Mouse (Mus musculus) adrenal gland, postnatal 36 days (tissue): Measurements from ENCODE around the gene Zmynd10. TPM values are rescaled to one million over a fixed set of nuclear protein-coding genes. Genes with fewer than 3 reads are reported as not detected.

Source experiments
- DNase-seq, 2 experiments: peaks; one replicate each; pipeline ENCODE4 v3.0.0; 2021; ENCODE audit warnings: mixed read lengths in 1 of 2
- total RNA-seq, 2 experiments: library from RNA; stranded (reverse); gene quantifications; 2 replicates each; pipeline ENCODE4 v1.2.3; 2021

Gene Zmynd10
- total RNA-seq, 2 experiments from 2014 or later = 0.20 to 0.66 TPM

GRCm38 (mm10) chr9:107539940-107540339 lies 7.2 kb upstream of the Zmynd10 start:
- DNase-seq = no peak

GRCm38 (mm10) chr9:107540420-107540819 lies 6.7 kb upstream of the Zmynd10 start:
- no peak for DNase-seq

DNA sequence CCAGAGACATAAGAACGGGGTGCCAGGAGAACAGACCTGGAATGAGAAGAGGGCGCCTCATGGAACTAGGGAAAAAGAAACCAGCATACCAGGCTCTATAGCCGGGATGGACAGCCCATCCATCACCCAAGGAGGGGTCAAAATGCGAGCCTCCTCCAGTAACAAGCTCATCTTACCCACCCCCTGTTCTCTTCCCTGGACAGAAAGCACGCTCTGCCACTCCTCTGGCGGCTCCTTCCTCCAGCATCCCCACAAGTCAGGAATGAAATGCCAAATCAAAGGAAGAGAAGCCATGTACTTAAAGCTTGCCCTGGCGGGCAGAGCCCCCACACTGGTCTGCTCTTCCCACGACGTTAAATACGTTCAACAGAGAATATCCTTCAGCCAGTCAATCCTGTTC lies 6.1 kb upstream of the Zmynd10 start:
- no peak for DNase-seq

GRCm38 (mm10) chr9:107541474-107542351 lies 5.4 kb upstream of the Zmynd10 start, which contains the start of the genes Cyb561d2 and Nprl2:
Cyb561d2 (minus strand) TSS chr9:107542193.
Nprl2 (plus strand) TSS chr9:107542226.
- peak; percentile 96 for DNase-seq

DNA sequence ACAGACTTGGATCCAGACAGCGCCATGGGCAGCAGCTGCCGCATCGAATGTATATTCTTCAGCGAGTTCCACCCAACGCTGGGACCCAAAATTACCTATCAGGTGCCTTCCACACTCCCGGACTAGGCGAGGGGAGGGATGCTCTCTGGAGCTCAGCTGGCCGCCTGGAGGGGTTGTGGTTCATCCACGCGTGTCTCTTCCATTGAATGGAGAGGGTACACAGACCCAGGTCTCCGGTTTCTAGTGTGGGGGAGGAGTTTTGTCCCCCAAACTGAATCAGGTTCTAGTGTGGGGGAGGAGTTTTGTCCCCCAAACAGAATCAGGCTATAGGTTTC lies 4.8 kb upstream of the Zmynd10 start:
- no peak for DNase-seq

DNA sequence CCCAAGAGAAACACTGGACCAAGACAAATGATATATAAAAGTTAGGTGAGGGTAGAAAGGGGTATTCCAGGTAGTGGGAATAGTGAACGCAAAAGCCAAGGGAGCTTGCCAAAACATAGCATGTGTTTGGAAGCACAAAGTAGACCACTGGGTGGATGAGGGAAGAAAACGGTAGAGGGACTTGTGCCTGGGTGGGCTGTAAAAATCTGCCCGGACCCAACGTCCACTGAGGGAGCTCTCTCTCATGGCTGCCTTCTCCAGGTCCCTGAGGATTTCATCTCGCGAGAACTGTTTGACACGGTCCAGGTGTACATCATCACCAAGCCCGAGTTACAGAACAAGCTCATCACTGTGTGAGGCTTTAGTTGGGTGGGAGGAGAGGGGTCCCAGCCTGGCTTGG lies 4.4 kb upstream of the Zmynd10 start:
- no peak for DNase-seq

DNA sequence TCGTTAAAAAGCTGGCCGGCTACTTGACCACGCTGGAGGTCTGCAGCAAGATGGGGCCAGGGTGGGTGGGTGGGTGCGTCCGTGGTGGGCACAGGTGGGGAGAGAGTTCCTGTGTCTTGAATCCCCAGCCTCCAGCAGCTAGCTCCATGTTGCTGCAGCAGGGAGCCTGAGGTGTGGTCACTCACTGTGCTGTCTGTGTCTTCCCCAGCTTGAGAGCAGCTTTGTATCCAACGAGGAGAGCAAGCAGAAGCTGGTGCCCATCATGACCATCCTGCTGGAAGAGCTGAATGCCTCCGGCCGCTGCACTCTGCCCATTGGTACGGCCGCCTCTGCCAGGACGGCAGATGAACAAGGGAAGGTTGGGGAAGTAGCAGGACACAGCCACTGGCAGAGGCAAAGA lies 3.8 kb upstream of the Zmynd10 start:
- no peak for DNase-seq

DNA sequence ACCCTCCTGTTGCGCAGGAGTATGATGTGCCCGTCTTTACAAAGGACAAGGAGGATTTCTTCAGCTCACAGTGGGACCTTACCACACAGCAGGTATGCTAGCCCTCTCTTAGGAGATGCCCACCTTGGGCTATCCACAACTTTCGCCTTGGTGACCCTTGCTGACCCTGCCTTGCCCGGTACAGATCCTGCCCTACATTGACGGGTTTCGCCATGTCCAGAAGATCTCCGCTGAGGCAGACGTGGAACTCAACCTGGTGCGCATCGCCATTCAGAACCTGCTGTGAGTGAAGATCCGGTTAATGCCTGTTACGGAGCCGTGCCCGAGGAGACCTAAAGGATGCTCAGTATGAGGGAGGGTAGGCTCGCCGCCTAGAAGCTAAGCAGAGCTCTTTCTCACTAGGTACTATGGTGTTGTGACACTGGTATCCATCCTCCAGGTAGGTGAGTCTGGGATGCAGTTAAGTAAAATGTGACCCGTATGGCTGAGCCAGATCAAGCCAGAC lies 2.9 kb upstream of the Zmynd10 start:
- DNase-seq = no peak

GRCm38 (mm10) chr9:107544729-107545128 lies 2.4 kb upstream of the Zmynd10 start:
- DNase-seq = no peak

- no peak for DNase-seq
Measured at GRCm38 (mm10) chr9:107545199-107545598, 1.9 kb upstream of the Zmynd10 start.

DNA sequence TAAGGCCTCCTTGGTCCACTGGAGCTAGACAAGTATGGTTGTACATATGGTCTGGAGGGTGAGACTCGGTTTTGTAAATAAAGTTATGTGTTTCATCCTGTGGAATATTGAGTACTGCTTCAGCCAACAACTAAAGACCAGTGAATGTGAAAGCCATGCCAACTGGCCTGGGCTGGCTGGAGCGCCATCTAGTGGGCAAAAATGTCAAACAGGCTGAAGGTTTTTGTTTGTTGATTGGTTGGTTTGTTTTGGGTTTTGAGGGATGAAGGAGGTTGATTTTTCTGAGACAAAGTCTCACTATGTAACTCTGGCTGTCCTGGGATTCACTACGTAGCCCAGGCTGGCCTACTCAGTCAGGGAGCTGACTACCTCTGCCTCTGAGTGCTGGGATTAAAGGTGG lies 1.5 kb upstream of the Zmynd10 start:
- DNase-seq = peak; percentile 77 to 84

DNA sequence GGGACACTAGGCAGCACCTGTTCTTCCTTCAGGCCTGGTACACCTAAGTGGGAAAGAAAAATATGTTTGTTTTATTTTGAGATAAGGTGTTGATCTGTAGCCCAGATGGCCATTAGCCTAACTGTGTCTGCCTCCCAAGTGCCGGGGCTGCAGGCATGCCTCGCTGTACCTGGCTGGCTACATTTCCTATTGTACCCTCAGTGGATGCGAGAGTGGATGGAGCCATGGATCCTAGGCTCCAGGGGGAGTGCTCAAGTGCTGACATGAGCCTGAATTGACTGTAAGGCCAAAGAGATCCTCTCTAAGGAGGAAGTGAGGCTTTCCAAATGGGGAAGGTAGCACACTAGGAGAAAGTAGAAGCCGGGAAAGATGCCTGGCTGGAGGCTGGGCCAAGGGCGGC lies 859 bp downstream of the Zmynd10 start:
- no peak for DNase-seq

DNA sequence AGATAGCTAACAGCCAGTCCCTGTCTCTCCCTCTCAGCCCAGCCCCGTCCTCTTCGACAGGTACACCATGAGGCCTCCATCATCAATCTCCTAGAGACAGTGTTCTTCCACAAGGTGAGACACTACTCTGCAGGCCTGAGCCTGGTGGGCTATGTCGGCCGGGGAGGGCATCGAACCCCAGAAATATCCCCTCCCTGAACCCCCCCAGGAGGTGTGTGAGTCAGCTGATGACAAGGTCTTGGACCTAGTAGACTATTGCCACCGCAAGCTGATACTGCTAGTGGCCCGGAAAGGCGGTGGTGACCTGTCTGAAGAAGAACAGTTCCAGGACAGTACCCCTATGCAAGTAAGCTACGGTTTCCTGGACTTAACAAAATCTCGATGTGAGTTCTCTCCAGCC lies 1.7 kb downstream of the Zmynd10 start:
- no peak for DNase-seq

- no peak for DNase-seq
Measured at GRCm38 (mm10) chr9:107549297-107550074, 2.4 kb downstream of the Zmynd10 start.

- no peak for DNase-seq
Measured at GRCm38 (mm10) chr9:107550491-107551116, 3.5 kb downstream of the Zmynd10 start.

GRCm38 (mm10) chr9:107551117-107551889 lies 4.2 kb downstream of the Zmynd10 start, which contains the start of gene Rassf1:
Rassf1 (plus strand) TSS chr9:107551555.
- peak; percentile 85 for DNase-seq

DNA sequence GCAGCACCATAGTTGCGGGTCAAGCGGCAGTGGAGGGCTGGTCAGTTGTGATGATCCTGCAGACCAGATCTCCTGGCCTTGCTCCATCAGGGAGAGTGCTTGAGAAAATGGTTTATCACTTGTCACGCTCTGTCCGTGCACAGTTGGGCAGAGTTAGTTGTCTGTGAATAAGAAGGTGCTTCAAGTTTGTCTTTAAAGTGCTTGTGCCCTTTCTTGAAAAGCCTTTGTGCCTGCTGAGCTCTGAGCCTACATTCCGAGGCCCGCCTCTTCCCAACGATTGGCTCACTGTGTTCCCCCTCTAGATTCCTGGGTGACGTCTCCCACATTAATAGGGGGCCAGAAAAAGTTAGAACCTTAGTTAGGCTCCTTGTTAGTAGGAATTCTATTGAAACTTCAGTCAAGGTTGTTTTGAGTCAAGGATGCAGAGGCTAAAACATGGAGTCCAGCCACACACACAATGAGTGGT lies 4.8 kb downstream of the Zmynd10 start:
- DNase-seq = no peak

DNA sequence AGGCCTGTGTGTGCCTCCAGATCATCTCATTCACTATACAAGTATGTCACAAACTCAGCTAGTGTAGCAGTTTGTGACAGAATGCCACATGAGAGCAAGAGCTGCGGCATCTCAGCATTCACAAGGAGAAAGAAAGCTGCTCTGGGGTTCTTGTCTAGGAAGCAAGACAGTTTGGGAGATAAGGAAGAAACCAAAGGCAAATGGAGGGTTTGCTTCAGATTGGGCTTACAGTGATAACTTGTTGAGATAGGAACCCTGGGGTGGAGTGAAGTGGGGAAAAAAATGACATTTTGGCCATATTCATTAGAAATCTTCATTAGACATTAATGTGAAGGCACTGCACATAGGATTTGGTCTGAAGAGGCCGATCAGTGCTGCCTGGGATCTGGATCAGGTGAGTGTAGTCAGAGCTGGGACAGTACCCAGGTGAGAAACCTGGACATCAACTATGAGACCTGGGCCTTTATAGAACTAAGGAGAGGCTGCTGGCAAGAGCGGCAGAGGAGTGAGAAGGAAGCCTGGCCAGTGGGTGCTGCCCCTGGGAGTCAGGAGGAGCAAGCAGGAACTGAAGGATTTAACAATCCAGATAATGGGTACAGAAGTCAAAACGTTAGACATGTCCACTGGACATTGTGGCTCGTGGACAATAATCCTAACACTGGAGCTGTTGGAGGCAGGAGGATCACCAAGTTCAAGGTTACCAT lies 5.7 kb downstream of the Zmynd10 start:
- DNase-seq = no peak

GRCm38 (mm10) chr9:107553541-107554318 lies 6.6 kb downstream of the Zmynd10 start:
- DNase-seq = peak in 1 of 2 experiments; percentile 49

GRCm38 (mm10) chr9:107554319-107554825 lies 7.3 kb downstream of the Zmynd10 start:
- peak; percentile 94 to 96 for DNase-seq
